Mouse (Mus musculus): ENCODE measurements around the gene B4galt7. TPM values are rescaled to one million over a fixed set of nuclear protein-coding genes. Genes with fewer than 3 reads are reported as not detected.
"Not testable (repeated sequence)": the region's sequence is repeated elsewhere in the genome, so short reads cannot be mapped to it uniquely, and the experiment has no call there.

B4galt7 gene
- 45.3 and 47.2 TPM in 2 replicates for polyA plus RNA-seq (2012; rRNA removed)

DNA sequence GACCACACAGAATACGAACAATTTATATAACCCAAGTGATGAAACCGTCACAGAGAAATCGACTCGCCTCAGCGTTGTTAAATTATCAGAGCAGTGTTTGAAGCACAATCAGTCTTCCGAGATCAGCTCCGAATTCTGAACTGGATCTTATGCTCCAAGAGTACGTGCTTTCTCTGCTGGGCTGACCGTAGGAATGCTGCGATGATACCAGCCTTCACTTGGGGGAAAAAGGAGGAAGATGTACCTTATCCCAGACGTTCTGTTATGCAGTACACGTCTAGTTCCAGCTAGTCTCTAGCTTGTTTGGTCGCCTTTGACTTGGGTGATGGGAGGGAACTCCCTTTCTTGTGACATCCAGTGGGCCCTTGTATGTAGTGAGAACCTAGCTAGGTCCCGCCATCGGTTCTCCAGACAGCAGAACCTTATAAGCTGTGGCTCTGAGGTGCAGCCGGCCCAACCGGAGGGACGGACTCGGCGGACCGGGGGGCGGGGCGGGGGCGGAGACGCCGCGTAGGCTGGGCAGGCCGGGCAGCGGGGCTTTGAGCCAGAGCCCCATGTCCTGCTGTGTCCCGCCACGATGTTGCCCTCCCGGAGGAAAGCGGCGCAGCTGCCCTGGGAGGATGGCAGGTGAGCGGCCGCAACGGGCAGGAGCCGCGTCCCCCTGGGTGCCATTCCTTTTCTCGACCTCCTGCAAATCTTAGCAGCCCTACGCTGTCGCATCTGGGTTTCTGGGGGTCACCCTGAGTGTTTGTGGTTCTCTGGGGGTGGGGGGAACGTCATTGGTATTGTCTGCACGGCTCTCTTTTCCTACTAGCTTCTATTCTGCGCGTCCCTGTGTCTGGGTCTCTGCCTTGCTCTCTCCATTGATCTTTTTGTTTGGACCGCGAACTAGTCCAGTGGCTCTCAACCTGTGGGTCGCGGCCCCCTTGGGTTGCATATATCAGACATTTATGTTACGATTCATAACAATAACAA lies at the start of gene B4galt7:
Gene B4galt7 (plus strand): TSS at position 331 of the 975 bp plus-strand sequence.
- no peaks in the 10 kb centered on the region for H3K27me3 ChIP-seq (ENCODE audit: control insufficient read depth, insufficient read depth, low read length)
- WGBS, result 7% methylated on average over 50 of the region's 51 CpGs
- H3K36me3 ChIP-seq (ENCODE audit: control insufficient read depth, insufficient read depth, low read length), result peaks cover 19% of the 10 kb centered on the region
- peak within 1 kb of the TSS; percentile 6 for H3K27ac ChIP-seq (ENCODE audit: control insufficient read depth, insufficient read depth, low read length)
- TF ChIP-seq CTCF (IDR thresholded peaks at IDR 0.05; ENCODE audit: borderline replicate concordance, control insufficient read depth, extremely low read depth, insufficient read depth, low read length, poor library complexity), result no peak
- TF ChIP-seq POLR2A (IDR thresholded peaks at IDR 0.05; ENCODE audit: control insufficient read depth, extremely low read depth, insufficient read depth, low read length, poor library complexity), result peak; percentile 56
- peak; percentile 77 for DNase-seq
- H3K4me1 ChIP-seq (replicated peaks; ENCODE audit: control insufficient read depth, insufficient read depth, low read length), result peaks cover 4% of the 10 kb centered on the region
- peak within 1 kb of the TSS; percentile 100 for H3K4me3 ChIP-seq (ENCODE audit: control insufficient read depth, insufficient read depth, low read length)

DNA sequence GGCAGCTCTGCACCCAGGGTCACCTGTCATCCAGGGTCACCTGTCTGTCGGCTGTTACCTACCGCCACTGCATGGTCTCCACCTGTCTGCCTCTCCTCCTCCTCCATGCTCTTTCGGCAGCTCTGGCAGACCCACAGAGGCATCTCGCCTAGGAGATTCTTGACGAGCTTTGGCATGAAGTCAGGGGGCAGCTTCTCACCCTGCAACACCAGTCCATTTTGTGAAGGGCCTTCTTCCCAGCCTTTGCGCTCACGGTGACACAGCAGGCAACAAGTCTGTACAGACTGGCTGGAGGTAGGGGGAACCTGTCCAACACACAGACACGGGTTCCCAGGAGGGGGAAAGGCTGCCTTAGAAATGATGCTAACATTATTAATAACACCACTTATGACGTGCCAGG lies 43.8 kb upstream of the B4galt7 start:
- no peak overlapping the region for H3K4me3 ChIP-seq (ENCODE audit: control insufficient read depth, insufficient read depth, low read length)
- no peak for TF ChIP-seq POLR2A (IDR thresholded peaks at IDR 0.05; ENCODE audit: control insufficient read depth, extremely low read depth, insufficient read depth, low read length, poor library complexity)
- TF ChIP-seq CTCF (IDR thresholded peaks at IDR 0.05; ENCODE audit: borderline replicate concordance, control insufficient read depth, extremely low read depth, insufficient read depth, low read length, poor library complexity), result no peak
- H3K36me3 ChIP-seq (ENCODE audit: control insufficient read depth, insufficient read depth, low read length), result peaks cover 38% of the 10 kb centered on the region
- H3K4me1 ChIP-seq (replicated peaks; ENCODE audit: control insufficient read depth, insufficient read depth, low read length), result no peaks in the 10 kb centered on the region
- H3K27me3 ChIP-seq (ENCODE audit: control insufficient read depth, insufficient read depth, low read length), result no peaks in the 10 kb centered on the region
- H3K27ac ChIP-seq (ENCODE audit: control insufficient read depth, insufficient read depth, low read length), result no peak overlapping the region
- no peak for DNase-seq
- whole genome bisulfite sequencing, result 97% methylated on average over 9 of the region's 9 CpGs

DNA sequence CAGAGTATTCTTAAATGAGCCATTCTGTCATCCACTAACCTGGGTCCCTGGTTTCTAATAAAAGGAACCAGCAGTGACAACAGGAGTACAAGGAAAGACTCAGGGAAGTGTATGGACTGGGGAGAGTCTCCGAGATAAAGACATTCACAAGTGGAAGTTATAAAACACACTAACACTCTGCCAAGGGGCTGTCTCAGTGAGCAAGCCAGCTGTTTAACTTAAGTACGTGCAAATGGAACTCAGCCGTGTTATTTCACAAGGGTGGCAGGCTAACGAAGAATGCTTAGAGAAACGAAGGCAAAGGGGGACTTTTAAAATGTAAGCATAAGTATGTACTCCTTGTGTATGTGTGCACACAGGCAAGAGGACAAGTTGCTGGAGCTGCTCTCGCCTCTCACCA lies 42.2 kb upstream of the B4galt7 start:
- no peak overlapping the region for H3K27ac ChIP-seq (ENCODE audit: control insufficient read depth, insufficient read depth, low read length)
- WGBS, result 95% methylated on average over 6 of the region's 6 CpGs

DNA sequence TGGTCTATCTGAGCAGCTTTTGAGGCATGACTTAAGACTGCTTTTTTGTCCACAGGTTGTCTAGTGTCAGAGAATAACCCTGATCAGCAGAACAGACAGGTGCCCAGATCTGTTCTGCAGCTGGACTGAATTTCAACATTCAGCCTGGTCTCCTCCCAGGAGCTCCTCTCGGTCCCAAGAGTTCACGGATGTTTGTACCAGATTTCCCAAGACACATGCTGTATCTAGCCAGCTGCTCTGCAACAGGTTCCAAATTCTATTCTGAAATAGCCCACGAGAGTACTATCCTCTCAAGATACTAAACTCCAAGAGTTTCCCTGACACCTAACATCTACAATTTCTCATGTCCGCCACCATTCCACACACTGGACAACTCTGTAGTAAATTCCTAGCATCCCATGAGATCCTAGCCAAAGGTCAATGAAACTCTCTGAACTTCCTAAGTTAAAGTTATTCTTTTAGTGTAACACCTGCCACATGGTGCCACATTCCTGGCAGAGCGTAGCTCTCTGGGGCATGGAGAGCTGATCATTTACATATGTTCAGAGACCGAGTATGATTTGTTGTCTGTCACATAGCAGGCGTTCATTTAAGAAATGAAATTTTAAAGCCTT lies 36.3 kb upstream of the B4galt7 start:
- H3K27ac ChIP-seq (ENCODE audit: control insufficient read depth, insufficient read depth, low read length), result no peak overlapping the region
- H3K4me3 ChIP-seq (ENCODE audit: control insufficient read depth, insufficient read depth, low read length), result no peak overlapping the region
- no peaks in the 10 kb centered on the region for H3K27me3 ChIP-seq (ENCODE audit: control insufficient read depth, insufficient read depth, low read length)
- H3K36me3 ChIP-seq (ENCODE audit: control insufficient read depth, insufficient read depth, low read length), result peaks cover 14% of the 10 kb centered on the region; the same call in 1 of the 2 replicates
- DNase-seq, result no peak
- WGBS, result 95% methylated on average over 7 of the region's 7 CpGs
- H3K4me1 ChIP-seq (replicated peaks; ENCODE audit: control insufficient read depth, insufficient read depth, low read length), result no peaks in the 10 kb centered on the region
- TF ChIP-seq POLR2A (IDR thresholded peaks at IDR 0.05; ENCODE audit: control insufficient read depth, extremely low read depth, insufficient read depth, low read length, poor library complexity), result no peak
- TF ChIP-seq CTCF (IDR thresholded peaks at IDR 0.05; ENCODE audit: borderline replicate concordance, control insufficient read depth, extremely low read depth, insufficient read depth, low read length, poor library complexity), result no peak

More for the DNA sequence above, 42.2 kb upstream of the B4galt7 start:
- no peak for TF ChIP-seq CTCF (IDR thresholded peaks at IDR 0.05; ENCODE audit: borderline replicate concordance, control insufficient read depth, extremely low read depth, insufficient read depth, low read length, poor library complexity)
- TF ChIP-seq POLR2A (IDR thresholded peaks at IDR 0.05; ENCODE audit: control insufficient read depth, extremely low read depth, insufficient read depth, low read length, poor library complexity), result no peak
- DNase-seq, result no peak
- no peaks in the 10 kb centered on the region for H3K27me3 ChIP-seq (ENCODE audit: control insufficient read depth, insufficient read depth, low read length)
- H3K4me1 ChIP-seq (replicated peaks; ENCODE audit: control insufficient read depth, insufficient read depth, low read length), result no peaks in the 10 kb centered on the region
- H3K36me3 ChIP-seq (ENCODE audit: control insufficient read depth, insufficient read depth, low read length), result peaks cover 39% of the 10 kb centered on the region
- no peak overlapping the region for H3K4me3 ChIP-seq (ENCODE audit: control insufficient read depth, insufficient read depth, low read length)

DNA sequence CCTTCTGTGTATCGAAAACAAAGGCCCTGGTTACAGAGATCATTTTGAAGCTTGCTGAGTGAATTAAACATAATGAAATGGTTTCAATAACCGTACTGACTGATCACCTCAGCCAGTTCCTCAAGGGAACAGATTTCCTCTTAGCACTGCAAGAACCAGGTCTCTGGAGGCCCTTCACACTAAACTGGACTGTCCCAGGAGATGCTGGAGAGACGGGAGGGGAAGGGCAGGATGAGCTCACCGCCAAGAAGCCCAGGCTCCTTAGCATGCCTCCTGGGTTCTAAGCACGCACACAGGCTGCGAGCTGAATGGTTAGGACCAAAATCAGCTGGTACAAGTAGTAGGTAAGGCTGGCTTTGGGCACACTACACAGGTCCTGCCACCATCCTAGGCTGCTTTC lies 32.7 kb upstream of the B4galt7 start:
- Histone ChIP-seq H3K27ac (ENCODE audit: control insufficient read depth, insufficient read depth, low read length) (no peak overlapping the region), H3K36me3 (ENCODE audit: control insufficient read depth, insufficient read depth, low read length) (peaks cover 10% of the 10 kb centered on the region; the same call in 1 of the 2 replicates), H3K4me1 (replicated peaks; ENCODE audit: control insufficient read depth, insufficient read depth, low read length) (peaks cover 10% of the 10 kb centered on the region), H3K4me3 (ENCODE audit: control insufficient read depth, insufficient read depth, low read length) (no peak overlapping the region), H3K27me3 (ENCODE audit: control insufficient read depth, insufficient read depth, low read length) (no peaks in the 10 kb centered on the region)
- TF ChIP-seq CTCF (IDR thresholded peaks at IDR 0.05; ENCODE audit: borderline replicate concordance, control insufficient read depth, extremely low read depth, insufficient read depth, low read length, poor library complexity) (no peak), POLR2A (IDR thresholded peaks at IDR 0.05; ENCODE audit: control insufficient read depth, extremely low read depth, insufficient read depth, low read length, poor library complexity) (no peak)
- 97% methylated on average over 6 of the region's 6 CpGs for WGBS
- no peak for DNase-seq

DNA sequence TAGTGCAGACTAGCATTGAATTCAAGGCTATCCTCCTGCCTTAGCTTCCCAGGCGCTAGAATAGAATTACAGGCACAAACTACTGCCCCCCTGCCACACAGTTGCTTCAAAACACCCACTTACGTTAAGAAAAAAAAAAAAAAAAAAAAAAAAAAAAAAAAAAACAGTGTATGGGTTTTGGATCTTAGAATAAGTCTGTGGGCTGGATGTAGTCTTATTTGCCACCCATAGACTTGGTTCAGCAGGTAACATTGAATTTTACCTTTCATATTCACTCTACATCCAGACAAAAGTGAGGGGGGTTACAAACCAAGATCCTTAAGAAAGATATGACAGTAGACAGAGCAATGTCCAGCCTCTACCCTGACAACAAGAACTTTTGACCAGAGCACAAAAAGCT lies 31.7 kb upstream of the B4galt7 start:
- no peak overlapping the region for H3K27ac ChIP-seq (ENCODE audit: control insufficient read depth, insufficient read depth, low read length)
- DNase-seq, result no peak
- TF ChIP-seq POLR2A (IDR thresholded peaks at IDR 0.05; ENCODE audit: control insufficient read depth, extremely low read depth, insufficient read depth, low read length, poor library complexity) (no peak), CTCF (IDR thresholded peaks at IDR 0.05; ENCODE audit: borderline replicate concordance, control insufficient read depth, extremely low read depth, insufficient read depth, low read length, poor library complexity) (no peak)
- H3K4me1 ChIP-seq (replicated peaks; ENCODE audit: control insufficient read depth, insufficient read depth, low read length), result peaks cover 12% of the 10 kb centered on the region
- H3K4me3 ChIP-seq (ENCODE audit: control insufficient read depth, insufficient read depth, low read length), result no peak overlapping the region
- peaks cover 10% of the 10 kb centered on the region; the same call in 1 of the 2 replicates for H3K36me3 ChIP-seq (ENCODE audit: control insufficient read depth, insufficient read depth, low read length)
- 95% methylated on average over 2 of the region's 2 CpGs for WGBS
- no peaks in the 10 kb centered on the region for H3K27me3 ChIP-seq (ENCODE audit: control insufficient read depth, insufficient read depth, low read length)

DNA sequence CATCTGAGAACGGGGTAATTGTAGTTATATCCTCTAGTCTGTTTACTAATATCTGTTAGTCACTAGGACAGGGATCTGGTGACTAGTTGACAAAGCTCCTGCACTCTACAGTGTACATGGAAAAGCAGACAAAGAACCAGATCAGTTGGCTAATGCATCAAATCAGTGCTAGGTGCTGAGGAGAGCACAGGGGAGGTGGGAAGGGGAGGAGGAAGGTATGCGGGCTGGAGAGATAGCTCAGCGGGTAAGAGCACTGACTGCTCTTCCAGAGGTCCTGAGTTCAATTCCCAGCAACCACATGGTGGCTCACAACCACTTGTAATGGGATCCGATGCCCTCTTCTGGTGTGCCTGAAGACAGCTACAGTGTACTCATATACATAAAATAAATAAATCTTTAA lies 31.2 kb upstream of the B4galt7 start:
- Histone ChIP-seq H3K4me1 (replicated peaks; ENCODE audit: control insufficient read depth, insufficient read depth, low read length) (peaks cover 12% of the 10 kb centered on the region), H3K36me3 (ENCODE audit: control insufficient read depth, insufficient read depth, low read length) (peaks cover 10% of the 10 kb centered on the region; the same call in 1 of the 2 replicates)
- WGBS, result over 99% methylated on average over 4 of the region's 4 CpGs
- H3K27ac ChIP-seq (ENCODE audit: control insufficient read depth, insufficient read depth, low read length); DNase-seq; H3K4me3 ChIP-seq (ENCODE audit: control insufficient read depth, insufficient read depth, low read length); H3K27me3 ChIP-seq (ENCODE audit: control insufficient read depth, insufficient read depth, low read length): not testable (repeated sequence)
